Comparison of ENCODE assay signal across 15 mouse cellular contexts in genomic region chr9:100473361-100473760, GRCm38 (mm10).
"Had no signal": no experiment of that assay in that cellular context is flagged by ENCODE, and none has a peak within 500 bp of the region (broad histone marks: within the 10 kb centered on the region; RNA-seq: fewer than 3 reads in every experiment).

No protein-coding gene starts in this region.

- DNase-seq: lung, adult 2 months; lung, postnatal 14 days; lung, postnatal 36 days; right cerebral cortex, postnatal 14 days; thymus, adult 2 months; thymus, postnatal 25 days; thymus, postnatal 4 days had no signal

- H3K27me3 ChIP-seq: lung, embryonic 15.5 days; megakaryocyte, embryonic 14.5 days; midbrain, embryonic 13.5 days; midbrain, embryonic 15.5 days; neural tube, embryonic 12.5 days; stomach, embryonic 15.5 days had no signal

- H3K9me3 ChIP-seq: midbrain, embryonic 15.5 days; stomach, embryonic 15.5 days had no signal

- H3K27ac ChIP-seq: lung, embryonic 15.5 days; macrophage; midbrain, embryonic 13.5 days; midbrain, embryonic 15.5 days; neural tube, embryonic 12.5 days; stomach, embryonic 15.5 days; stomach, postnatal 0 days had no signal

- H3K4me1 ChIP-seq: megakaryocyte, embryonic 14.5 days; midbrain, embryonic 13.5 days; midbrain, embryonic 15.5 days; neural tube, embryonic 12.5 days had no signal

- H3K4me3 ChIP-seq: lung, embryonic 15.5 days; megakaryocyte, embryonic 14.5 days; midbrain, embryonic 13.5 days; midbrain, embryonic 15.5 days; neural tube, embryonic 12.5 days; stomach, embryonic 15.5 days had no signal

- H3K36me3 ChIP-seq: lung, embryonic 15.5 days; midbrain, embryonic 13.5 days; midbrain, embryonic 15.5 days; neural tube, embryonic 12.5 days; stomach, embryonic 15.5 days had no signal
